Mouse (Mus musculus): ENCODE results near the gene Clec18a. TPM values are rescaled to one million over a fixed set of nuclear protein-coding genes. Genes with fewer than 3 reads are reported as not detected.
"Not testable (repeated sequence)": the region's sequence is repeated elsewhere in the genome, so short reads cannot be mapped to it uniquely, and the experiment has no call there.

The Clec18a gene
- polyA plus RNA-seq, 1 experiment from 2014 or later, result not detected

- Histone ChIP-seq H3K4me2 (replicated peaks) (no peak overlapping the region), H3K27me3 (no peaks in the 10 kb centered on the region), H3K36me3 (no peaks in the 10 kb centered on the region), H3K27ac (no peak overlapping the region), H3K9ac (no peak overlapping the region), H3K4me1 (no peaks in the 10 kb centered on the region), H3K9me3 (no peaks in the 10 kb centered on the region), H3K4me3 (no peak overlapping the region)
- WGBS, result 76% methylated on average over 3 of the region's 3 CpGs
- ATAC-seq (ENCODE audit: low FRiP score, low read depth), result no peak
These were observed 16.3 kb downstream of the Clec18a start for GRCm38 (mm10) chr8:111075926-111076325.

- not testable (repeated sequence) for H3K9ac ChIP-seq; H3K27ac ChIP-seq; H3K27me3 ChIP-seq; H3K4me3 ChIP-seq; ATAC-seq (ENCODE audit: low FRiP score, low read depth); H3K9me3 ChIP-seq; H3K4me2 ChIP-seq (replicated peaks); H3K4me1 ChIP-seq; H3K36me3 ChIP-seq
- WGBS, result 92% methylated on average over 9 of the region's 9 CpGs
These were observed 23.6 kb downstream of the Clec18a start for GRCm38 (mm10) chr8:111068660-111069059.

GRCm38 (mm10) chr8:111067439-111067838 lies 24.8 kb downstream of the Clec18a start:
- ATAC-seq (ENCODE audit: low FRiP score, low read depth), result no peak
- H3K27me3 ChIP-seq, result no peaks in the 10 kb centered on the region
- no peak overlapping the region for H3K4me3 ChIP-seq
- H3K4me1 ChIP-seq, result 0 out of 2 replicates have a peak, but pooled peaks cover 5% of the 10 kb centered on the region
- H3K9me3 ChIP-seq, result no peaks in the 10 kb centered on the region
- H3K9ac ChIP-seq, result no peak overlapping the region
- no peak overlapping the region for H3K4me2 ChIP-seq (replicated peaks)
- no peak overlapping the region for H3K27ac ChIP-seq
- no peaks in the 10 kb centered on the region for H3K36me3 ChIP-seq
- WGBS, result 28% methylated on average over 10 of the region's 10 CpGs

GRCm38 (mm10) chr8:111066308-111066707 lies 25.9 kb downstream of the Clec18a start:
- no peak for ATAC-seq (ENCODE audit: low FRiP score, low read depth)
- no peak overlapping the region for H3K4me2 ChIP-seq (replicated peaks)
- no peaks in the 10 kb centered on the region for H3K27me3 ChIP-seq
- H3K9ac ChIP-seq, result no peak overlapping the region
- WGBS, result 65% methylated on average over 4 of the region's 4 CpGs
- H3K27ac ChIP-seq, result no peak overlapping the region
- H3K9me3 ChIP-seq, result no peaks in the 10 kb centered on the region
- H3K4me1 ChIP-seq, result peaks cover 9% of the 10 kb centered on the region
- H3K4me3 ChIP-seq, result no peak overlapping the region
- no peaks in the 10 kb centered on the region for H3K36me3 ChIP-seq

GRCm38 (mm10) chr8:111062893-111063292 lies 29.3 kb downstream of the Clec18a start:
- H3K4me3 ChIP-seq, result peak overlapping the region; percentile 68

GRCm38 (mm10) chr8:111062072-111062757 lies 30.0 kb downstream of the Clec18a start:
- Histone ChIP-seq H3K27ac (peak overlapping the region; percentile 29; the same call in 1 of the 2 replicates), H3K9me3 (no peaks in the 10 kb centered on the region), H3K4me2 (replicated peaks) (peak overlapping the region; percentile 83), H3K27me3 (no peaks in the 10 kb centered on the region), H3K4me3 (peak overlapping the region; percentile 68), H3K4me1 (peaks cover 29% of the 10 kb centered on the region), H3K36me3 (peaks cover 9% of the 10 kb centered on the region; the same call in 1 of the 2 replicates), H3K9ac (peak overlapping the region; percentile 64)
- peak; percentile 90 for ATAC-seq (ENCODE audit: low FRiP score, low read depth)
- under 1% methylated on average over 27 of the region's 27 CpGs for WGBS

More at GRCm38 (mm10) chr8:111062893-111063292, 29.3 kb downstream of the Clec18a start:
- no peaks in the 10 kb centered on the region for H3K27me3 ChIP-seq
- 54% methylated on average over 2 of the region's 2 CpGs for WGBS
- H3K4me2 ChIP-seq (replicated peaks), result peak overlapping the region; percentile 83
- H3K36me3 ChIP-seq, result peaks cover 7% of the 10 kb centered on the region; the same call in 1 of the 2 replicates
- H3K27ac ChIP-seq, result no peak overlapping the region; the same call in 1 of the 2 replicates
- ATAC-seq (ENCODE audit: low FRiP score, low read depth), result no peak
- H3K4me1 ChIP-seq, result peaks cover 22% of the 10 kb centered on the region
- no peak overlapping the region for H3K9ac ChIP-seq
- H3K9me3 ChIP-seq, result no peaks in the 10 kb centered on the region

GRCm38 (mm10) chr8:111061688-111062071 lies 30.5 kb downstream of the Clec18a start:
- Histone ChIP-seq H3K4me1 (peaks cover 32% of the 10 kb centered on the region), H3K9me3 (no peaks in the 10 kb centered on the region), H3K9ac (peak overlapping the region; percentile 64), H3K4me2 (replicated peaks) (peak overlapping the region; percentile 83), H3K27me3 (no peaks in the 10 kb centered on the region), H3K27ac (peak overlapping the region; percentile 29; the same call in 1 of the 2 replicates), H3K4me3 (peak overlapping the region; percentile 68), H3K36me3 (peaks cover 9% of the 10 kb centered on the region; the same call in 1 of the 2 replicates)
- ATAC-seq (ENCODE audit: low FRiP score, low read depth), result no peak
- under 1% methylated on average over 14 of the region's 14 CpGs for WGBS

- ATAC-seq (ENCODE audit: low FRiP score, low read depth), result no peak
- peaks cover 32% of the 10 kb centered on the region for H3K4me1 ChIP-seq
- 50% methylated on average over 2 of the region's 2 CpGs for WGBS
- H3K9ac ChIP-seq, result no peak overlapping the region
- H3K9me3 ChIP-seq, result no peaks in the 10 kb centered on the region
- H3K36me3 ChIP-seq, result peaks cover 26% of the 10 kb centered on the region
- no peak overlapping the region for H3K4me3 ChIP-seq
- no peak overlapping the region for H3K27ac ChIP-seq
- no peak overlapping the region for H3K4me2 ChIP-seq (replicated peaks)
- H3K27me3 ChIP-seq, result no peaks in the 10 kb centered on the region
These were observed 33.2 kb downstream of the Clec18a start for GRCm38 (mm10) chr8:111058946-111059572.

- H3K36me3 ChIP-seq, result peaks cover 49% of the 10 kb centered on the region
- peak overlapping the region; percentile 80 for H3K27ac ChIP-seq
- peak overlapping the region; percentile 94 for H3K9ac ChIP-seq
- peak; percentile 62 for ATAC-seq (ENCODE audit: low FRiP score, low read depth)
- H3K4me3 ChIP-seq, result peak overlapping the region; percentile 97
- peaks cover 27% of the 10 kb centered on the region for H3K4me1 ChIP-seq
- WGBS, result under 1% methylated on average over 60 of the region's 63 CpGs
- no peaks in the 10 kb centered on the region for H3K9me3 ChIP-seq
- H3K27me3 ChIP-seq, result no peaks in the 10 kb centered on the region
- peak overlapping the region; percentile 99 for H3K4me2 ChIP-seq (replicated peaks)
These were observed 35.4 kb downstream of the Clec18a start for GRCm38 (mm10) chr8:111056691-111057293.

- peak within 1 kb of the TSS; percentile 99 for H3K4me2 ChIP-seq (replicated peaks)
- H3K27ac ChIP-seq, result peak within 1 kb of the TSS; percentile 80
- peak; percentile 94 for ATAC-seq (ENCODE audit: low FRiP score, low read depth)
- under 1% methylated on average over 68 of the region's 68 CpGs for WGBS
- peaks cover 55% of the 10 kb centered on the region for H3K36me3 ChIP-seq
- peak within 1 kb of the TSS; percentile 94 for H3K9ac ChIP-seq
- H3K27me3 ChIP-seq, result no peaks in the 10 kb centered on the region
- H3K9me3 ChIP-seq, result no peaks in the 10 kb centered on the region
- H3K4me1 ChIP-seq, result peaks cover 22% of the 10 kb centered on the region
- H3K4me3 ChIP-seq, result peak within 1 kb of the TSS; percentile 97
These were observed 36.0 kb downstream of the Clec18a start, which contains the start of gene Exosc6 for GRCm38 (mm10) chr8:111056158-111056663. Exosc6 (plus strand) TSS chr8:111056339.

- H3K4me2 ChIP-seq (replicated peaks), result no peak overlapping the region; the same call in 1 of the 2 replicates
- no peaks in the 10 kb centered on the region for H3K27me3 ChIP-seq
- no peak for ATAC-seq (ENCODE audit: low FRiP score, low read depth)
- 67% methylated on average over 2 of the region's 2 CpGs for WGBS
- peaks cover 60% of the 10 kb centered on the region for H3K36me3 ChIP-seq
- H3K9me3 ChIP-seq, result no peaks in the 10 kb centered on the region
- peaks cover 16% of the 10 kb centered on the region for H3K4me1 ChIP-seq
- H3K4me3 ChIP-seq, result peak overlapping the region; percentile 97
- no peak overlapping the region for H3K27ac ChIP-seq
- no peak overlapping the region for H3K9ac ChIP-seq
These were observed 36.6 kb downstream of the Clec18a start for GRCm38 (mm10) chr8:111055661-111056060.

Data from limb, embryonic 13.5 days (tissue).